Mouse (Mus musculus): ENCODE results near the gene Tmem98. TPM values are rescaled to one million over a fixed set of nuclear protein-coding genes. Genes with fewer than 3 reads are reported as not detected.

Tmem98 gene
- polyA plus RNA-seq, 1 experiment, result 9.6 TPM

DNA sequence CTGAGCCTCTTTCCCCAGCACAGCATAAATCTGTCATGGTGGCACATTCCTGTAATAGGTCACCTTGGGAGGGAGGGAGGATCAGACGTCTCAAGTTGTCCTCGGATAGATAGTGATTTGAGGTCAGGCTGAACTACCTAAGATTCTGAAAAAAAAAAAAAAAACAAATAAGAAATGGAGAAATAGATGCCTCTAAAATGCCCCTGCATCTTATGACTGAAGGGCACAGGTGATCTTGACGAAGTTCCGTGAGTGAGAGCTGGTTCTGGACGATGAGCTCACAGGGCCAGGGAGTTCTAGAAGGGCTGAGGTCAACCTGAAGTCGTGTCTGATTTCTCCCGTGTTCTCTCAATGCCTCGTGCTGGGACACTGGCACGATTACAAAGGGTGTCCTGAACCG is 48.1 kb downstream of the Tmem98 start, which contains the start of gene Spaca3:
Spaca3 (plus strand) TSS at position 301 of the 400 bp plus-strand sequence.
- Histone ChIP-seq H3K36me3 (ENCODE audit: control insufficient read depth, insufficient read depth, low read length) (no peaks in the 10 kb centered on the region), H3K4me3 (ENCODE audit: extremely low read depth, insufficient read depth, insufficient read length) (no peak within 1 kb of the TSS), H3K27me3 (ENCODE audit: control insufficient read depth, insufficient read depth, low read length) (no peaks in the 10 kb centered on the region), H3K27ac (ENCODE audit: insufficient read depth, low read length) (no peak within 1 kb of the TSS), H3K4me1 (ENCODE audit: control insufficient read depth, insufficient read depth, insufficient read length) (no peaks in the 10 kb centered on the region)
- WGBS, result 79% methylated on average over 10 of the region's 10 CpGs
- TF ChIP-seq POLR2A (IDR thresholded peaks at IDR 0.05; ENCODE audit: low read depth, low read length) (no peak), CTCF (IDR thresholded peaks at IDR 0.05; ENCODE audit: extremely low read depth, insufficient read depth, insufficient read length, insufficient replicate concordance) (no peak)
- no peak for DNase-seq (ENCODE audit: low read depth in 1 of 2, low spot score in 2 of 2)

DNA sequence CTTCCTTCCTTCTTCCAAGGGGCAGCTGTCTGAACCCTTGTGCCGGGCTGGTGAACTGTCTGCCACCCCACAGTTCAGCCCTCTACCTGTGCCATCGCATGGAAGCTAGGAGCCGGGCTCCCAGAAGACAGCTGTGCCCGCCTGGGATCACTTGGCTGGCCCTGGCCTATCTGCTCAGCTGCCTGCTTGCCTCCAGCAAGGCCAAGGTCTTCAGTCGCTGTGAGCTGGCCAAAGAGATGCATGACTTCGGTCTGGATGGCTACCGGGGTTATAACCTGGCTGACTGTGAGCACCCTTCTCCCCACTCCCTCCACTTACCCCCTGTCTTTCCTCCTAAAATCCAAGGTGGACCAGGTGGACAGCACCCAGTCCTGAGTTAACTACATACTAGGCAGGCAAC is 53.0 kb downstream of the Tmem98 start:
- H3K36me3 ChIP-seq (ENCODE audit: control insufficient read depth, insufficient read depth, low read length), result no peaks in the 10 kb centered on the region
- no peak overlapping the region for H3K4me3 ChIP-seq (ENCODE audit: extremely low read depth, insufficient read depth, insufficient read length)
- no peaks in the 10 kb centered on the region for H3K27me3 ChIP-seq (ENCODE audit: control insufficient read depth, insufficient read depth, low read length)
- H3K27ac ChIP-seq (ENCODE audit: insufficient read depth, low read length), result no peak overlapping the region
- TF ChIP-seq CTCF (IDR thresholded peaks at IDR 0.05; ENCODE audit: extremely low read depth, insufficient read depth, insufficient read length, insufficient replicate concordance), result no peak
- no peak for TF ChIP-seq POLR2A (IDR thresholded peaks at IDR 0.05; ENCODE audit: low read depth, low read length)
- 85% methylated on average over 7 of the region's 7 CpGs for WGBS
- DNase-seq (ENCODE audit: low read depth in 1 of 2, low spot score in 2 of 2), result no peak
- H3K4me1 ChIP-seq (ENCODE audit: control insufficient read depth, insufficient read depth, insufficient read length), result no peaks in the 10 kb centered on the region

DNA sequence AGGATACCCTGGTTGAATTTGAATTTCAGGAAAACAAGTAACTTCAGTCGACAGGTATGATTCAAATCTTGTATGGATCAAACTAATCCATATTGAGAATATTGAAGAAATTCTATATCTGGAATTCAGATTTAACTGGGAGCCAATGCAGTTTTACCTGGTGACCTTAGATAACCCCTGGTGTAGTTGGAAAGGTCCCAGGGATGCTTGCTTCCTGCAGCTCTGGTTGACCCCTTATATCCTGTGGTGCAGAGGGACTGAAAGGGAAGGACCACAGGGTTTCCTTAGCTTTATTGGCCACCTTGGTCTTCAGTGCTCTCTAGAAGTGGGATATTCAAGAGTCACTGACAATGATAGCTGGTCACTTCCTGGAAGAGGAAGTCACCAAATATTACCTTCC is 58.1 kb downstream of the Tmem98 start:
- no peaks in the 10 kb centered on the region for H3K27me3 ChIP-seq (ENCODE audit: control insufficient read depth, insufficient read depth, low read length)
- DNase-seq (ENCODE audit: low read depth in 1 of 2, low spot score in 2 of 2), result no peak
- H3K27ac ChIP-seq (ENCODE audit: insufficient read depth, low read length), result no peak overlapping the region
- H3K4me3 ChIP-seq (ENCODE audit: extremely low read depth, insufficient read depth, insufficient read length), result no peak overlapping the region
- no peaks in the 10 kb centered on the region for H3K36me3 ChIP-seq (ENCODE audit: control insufficient read depth, insufficient read depth, low read length)
- TF ChIP-seq CTCF (IDR thresholded peaks at IDR 0.05; ENCODE audit: extremely low read depth, insufficient read depth, insufficient read length, insufficient replicate concordance) (no peak), POLR2A (IDR thresholded peaks at IDR 0.05; ENCODE audit: low read depth, low read length) (no peak)
- WGBS, result 92% methylated on average over 1 of the region's 1 CpGs
- no peaks in the 10 kb centered on the region for H3K4me1 ChIP-seq (ENCODE audit: control insufficient read depth, insufficient read depth, insufficient read length)

Other genes with a start within 250 kb of the Tmem98 start
- 6.2 and 7.1 TPM in 2 replicates for gene Myo1d, start 30.1 kb upstream of the Tmem98 start, polyA plus RNA-seq (2012; rRNA removed)
- gene Spaca3, start 48.2 kb downstream of the Tmem98 start, polyA plus RNA-seq (2012; rRNA removed), result not detected in 2 replicates

All from spleen, adult 2 months (tissue).